ENCODE assay signal across 8 mouse cellular contexts in the genomic region with DNA sequence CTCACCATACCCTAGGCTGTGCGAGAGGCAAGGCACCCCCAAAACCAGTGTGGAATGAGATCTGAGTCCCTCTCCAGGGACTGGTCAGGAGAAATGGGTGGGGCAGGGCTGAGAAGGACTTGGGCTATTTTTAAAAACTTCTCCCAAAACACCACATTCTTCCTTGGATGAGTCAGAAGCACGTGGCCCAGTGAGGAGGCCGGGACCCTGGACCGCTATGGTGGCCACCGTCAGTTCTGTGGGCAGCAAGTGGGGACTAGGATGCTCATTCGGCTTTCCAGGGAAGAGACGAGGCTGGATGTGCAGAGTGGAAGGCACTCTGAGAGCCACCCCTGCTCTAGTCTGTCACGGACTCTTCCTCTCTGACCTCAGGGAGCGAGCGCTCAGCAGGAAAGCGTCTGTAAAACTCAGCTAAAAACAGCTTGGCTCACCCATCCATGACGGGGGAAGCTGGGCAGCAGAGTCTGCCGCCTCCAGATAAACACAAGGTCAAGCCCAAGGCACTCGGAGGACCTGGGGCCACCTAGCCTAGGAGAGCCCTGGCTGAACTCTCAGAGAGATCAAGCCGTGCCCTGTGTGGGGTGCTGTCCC. TPM values are rescaled to one million over a fixed set of nuclear protein-coding genes. Genes with fewer than 3 reads are reported as not detected.
DNase-seq lines count a peak whose midpoint lies in the region.

No protein-coding gene starts in this region.

- no peak overlapping the region for H3K4me3 ChIP-seq in macrophage (ENCODE audit: inconsistent target)

- WGBS in macrophage (ENCODE audit: missing documents) = 64% methylated on average over 15 of the region's 15 CpGs

- peak; percentile 44 to 56 for DNase-seq in left cerebral cortex, adult 18-20 months (ENCODE audit: low spot score in 2 of 2)
- no peak for DNase-seq in left cerebral cortex, postnatal 10 days (ENCODE audit: extremely low spot score in 1 of 2, low spot score in 2 of 2)
- peak; percentile 57 to 61 for DNase-seq in adrenal gland, adult 18-20 months (ENCODE audit: low spot score in 2 of 2)
- DNase-seq in heart, adult 11 months = peak; percentile 99
- DNase-seq in kidney, adult 9 months = peak; percentile 86
- DNase-seq in layer of hippocampus, adult 11-12 months (ENCODE audit: low spot score) = no peak
- no peak for DNase-seq in thymus, postnatal 36 days

- no peaks in the 10 kb centered on the region for H3K79me2 ChIP-seq in macrophage (ENCODE audit: inconsistent target)

- intact Hi-C loops in left cerebral cortex, postnatal 10 days (cut with DNase I) = no loop called here

- H3K36me3 ChIP-seq in macrophage (ENCODE audit: inconsistent target) = no peaks in the 10 kb centered on the region

- H3K27ac ChIP-seq in macrophage = peak overlapping the region; percentile 38

RNA-seq across cellular contexts. Expression of a gene that starts 35.1 kb away (rescaled TPM):
- total RNA-seq in left cerebral cortex, adult 18-20 months (2021) = 10 to 100 TPM; 56.0 to 60.5 TPM
- total RNA-seq in left cerebral cortex, postnatal 10 days (2021) = 10 to 100 TPM; 47.9 to 51.6 TPM
- 10 to 100 TPM in 1 of 2 experiments, 1 to 10 TPM in 1; 6.7 to 10.7 TPM for total RNA-seq in adrenal gland, adult 18-20 months (2021)
- total RNA-seq in macrophage (2018; cell fraction: chromatin; rRNA removed) = 100 to 1,000 TPM in 3 of 26 experiments, 10 to 100 TPM in 21, 1 to 10 TPM in 2; 6.0 to 133 (median 72.2) TPM
- 10 to 100 TPM in 25 of 26 experiments, 1 to 10 TPM in 1; 4.3 to 41.6 (median 21.9) TPM for total RNA-seq in macrophage (2018; cell fraction: cytosol; rRNA removed)
- total RNA-seq in macrophage (2018; cell fraction: nucleus; rRNA removed) = 10 to 100 TPM; 10.1 to 87.5 (median 42.4) TPM
- polyA plus RNA-seq in macrophage (2018) = 11.9 to 27.5 TPM (median 26.0 TPM) in 3 replicates

Comparison
In these comparisons a context has a peak if more than half of its experiments do, and no peak if none do; other contexts are left out.
1. DNase-seq: peak in left cerebral cortex, adult 18-20 months (2 of 2), adrenal gland, adult 18-20 months (2 of 2), heart, adult 11 months (single experiment) and kidney, adult 9 months (single experiment); none in left cerebral cortex, postnatal 10 days (0 of 2), layer of hippocampus, adult 11-12 months (single experiment) and thymus, postnatal 36 days (0 of 2).
2. RNA of a gene that starts 35.1 kb away (total RNA-seq): 56.0 to 60.5 TPM in left cerebral cortex, adult 18-20 months and 47.9 to 51.6 TPM in left cerebral cortex, postnatal 10 days; 6.7 to 10.7 TPM in adrenal gland, adult 18-20 months; every median in the first group is over 4 times any median in the second.